8 mouse cellular contexts compared by ENCODE assay signal in the genomic region with DNA sequence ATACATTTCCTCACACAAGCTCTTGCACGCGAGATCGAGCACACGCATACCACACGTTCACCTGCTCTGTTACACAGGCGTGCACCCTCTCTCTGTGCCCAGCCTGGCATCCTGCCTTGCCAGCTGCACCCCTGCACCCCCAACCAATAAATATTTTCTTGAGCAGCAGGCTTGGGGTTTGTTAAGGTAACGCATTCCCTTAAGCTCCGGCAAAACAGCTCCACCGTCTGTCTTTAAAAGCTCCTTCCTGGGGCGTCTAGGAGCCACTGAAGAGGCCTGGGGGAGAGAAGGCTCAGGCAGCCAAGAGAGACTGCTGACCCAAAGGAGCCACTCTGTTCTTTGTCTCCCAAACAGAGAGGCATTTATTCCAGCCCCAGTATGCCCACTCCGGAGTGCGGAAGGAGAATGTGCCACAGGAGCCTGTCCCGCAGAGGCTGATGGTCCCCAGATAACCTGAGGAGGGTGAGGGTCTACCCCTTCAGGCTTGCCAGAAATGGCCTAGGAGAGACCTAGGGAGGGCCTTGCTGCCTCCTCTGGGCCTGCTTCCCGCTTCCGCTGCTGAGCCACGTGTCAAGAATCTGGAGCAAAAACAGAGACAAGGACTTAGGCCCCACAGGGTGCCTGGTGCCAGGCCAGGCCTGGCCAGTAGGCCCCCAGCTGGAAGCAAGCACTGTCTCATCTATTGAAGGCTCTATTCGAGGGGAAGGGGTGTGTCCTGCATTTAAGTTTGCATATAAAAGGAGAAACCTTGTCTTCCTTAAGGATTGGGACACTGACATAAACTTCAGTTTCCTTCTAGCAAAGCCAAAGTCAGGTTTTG. TPM values are rescaled to one million over a fixed set of nuclear protein-coding genes. Genes with fewer than 3 reads are reported as not detected.
DNase-seq lines count a peak whose midpoint lies in the region; ATAC-seq and TF ChIP-seq lines count a peak whose summit lies in the region.

No protein-coding gene starts in this region.

- peaks cover 2% of the 10 kb centered on the region; the same call in 1 of the 2 replicates for H3K4me1 ChIP-seq in spleen, adult 2 months (ENCODE audit: control insufficient read depth, insufficient read depth, insufficient read length)
- peaks cover 22% of the 10 kb centered on the region for H3K4me1 ChIP-seq in embryonic facial prominence, embryonic 14.5 days (ENCODE audit: control insufficient read depth, insufficient read depth, low read length)
- peaks cover 42% of the 10 kb centered on the region for H3K4me1 ChIP-seq in hindbrain, embryonic 15.5 days (replicated peaks)
- peaks cover 13% of the 10 kb centered on the region for H3K4me1 ChIP-seq in midbrain, embryonic 11.5 days (ENCODE audit: control insufficient read depth, insufficient read depth, low read length)

- ATAC-seq in embryonic facial prominence, embryonic 14.5 days (ENCODE audit: low read depth) = no peak
- ATAC-seq in hindbrain, embryonic 15.5 days (ENCODE audit: low FRiP score, low read depth) = peak; percentile 43
- no peak for ATAC-seq in midbrain, embryonic 11.5 days (ENCODE audit: low FRiP score)
- no peak for ATAC-seq in megakaryocyte-erythroid progenitor cell, adult 5-6 weeks (replicated peaks; ENCODE audit: low FRiP score, low TSS enrichment, poor library complexity, severe bottlenecking)

- H3K36me3 ChIP-seq in spleen, adult 2 months (ENCODE audit: control insufficient read depth, insufficient read depth, low read length) = no peaks in the 10 kb centered on the region
- H3K36me3 ChIP-seq in embryonic facial prominence, embryonic 14.5 days (ENCODE audit: control insufficient read depth, insufficient read depth, low read length) = no peaks in the 10 kb centered on the region
- H3K36me3 ChIP-seq in hindbrain, embryonic 15.5 days = no peaks in the 10 kb centered on the region
- no peaks in the 10 kb centered on the region for H3K36me3 ChIP-seq in midbrain, embryonic 11.5 days (ENCODE audit: control insufficient read depth, insufficient read depth, low read length)

- H3K9me3 ChIP-seq in embryonic facial prominence, embryonic 14.5 days (ENCODE audit: control insufficient read depth, low read length) = no peaks in the 10 kb centered on the region
- H3K9me3 ChIP-seq in hindbrain, embryonic 15.5 days = no peaks in the 10 kb centered on the region
- H3K9me3 ChIP-seq in midbrain, embryonic 11.5 days (ENCODE audit: control insufficient read depth, low read length) = no peaks in the 10 kb centered on the region

- DNase-seq in spleen, adult 2 months (ENCODE audit: low read depth in 1 of 2, low spot score in 2 of 2) = no peak
- DNase-seq in spleen, adult 12 weeks (ENCODE audit: low spot score) = no peak
- no peak for DNase-seq in embryonic facial prominence, embryonic 14.5 days (ENCODE audit: low spot score)
- peak; percentile 48 to 52 for DNase-seq in left cerebral cortex, adult 2 months (ENCODE audit: extremely low spot score in 1 of 2, low spot score in 2 of 2)
- no peak for DNase-seq in midbrain, embryonic 11.5 days (ENCODE audit: low spot score, missing footprints)
- peak; percentile 31 for DNase-seq in telencephalon, adult 2 months (ENCODE audit: low read depth, low spot score)

- peaks cover 6% of the 10 kb centered on the region; the same call in 1 of the 2 replicates for H3K27me3 ChIP-seq in spleen, adult 2 months (ENCODE audit: control insufficient read depth, insufficient read depth, low read length)
- H3K27me3 ChIP-seq in embryonic facial prominence, embryonic 14.5 days (replicated peaks; ENCODE audit: control insufficient read depth, insufficient read depth, low read length) = no peaks in the 10 kb centered on the region
- H3K27me3 ChIP-seq in hindbrain, embryonic 15.5 days = no peaks in the 10 kb centered on the region
- H3K27me3 ChIP-seq in midbrain, embryonic 11.5 days (ENCODE audit: control insufficient read depth, insufficient read depth, low read length) = peaks cover 9% of the 10 kb centered on the region; the same call in 1 of the 2 replicates

- WGBS in spleen, adult 2 months = 55% methylated on average over 17 of the region's 17 CpGs
- 21% methylated on average over 17 of the region's 17 CpGs for WGBS in embryonic facial prominence, embryonic 14.5 days
- 9% methylated on average over 17 of the region's 17 CpGs for WGBS in hindbrain, embryonic 15.5 days
- WGBS in midbrain, embryonic 11.5 days = 14% methylated on average over 17 of the region's 17 CpGs

- peak overlapping the region; percentile 79; the same call in 1 of the 2 replicates for H3K9ac ChIP-seq in embryonic facial prominence, embryonic 14.5 days (ENCODE audit: low read depth, low read length)
- H3K9ac ChIP-seq in hindbrain, embryonic 15.5 days = 0 out of 2 replicates have a peak overlapping the region, but pooled peaks have one; percentile 6
- peak overlapping the region; percentile 72; the same call in 1 of the 2 replicates for H3K9ac ChIP-seq in midbrain, embryonic 11.5 days (ENCODE audit: low read length)

- no peak for TF ChIP-seq POLR2A in spleen, adult 2 months (IDR thresholded peaks at IDR 0.05; ENCODE audit: low read depth, low read length)

- intact Hi-C loops in left cerebral cortex, adult 2 months (cut with DNase I) = no loop called here

- no peak overlapping the region for H3K4me3 ChIP-seq in spleen, adult 2 months (ENCODE audit: extremely low read depth, insufficient read depth, insufficient read length)
- peak overlapping the region; percentile 71 for H3K4me3 ChIP-seq in embryonic facial prominence, embryonic 14.5 days (ENCODE audit: low read depth, low read length)
- peak overlapping the region; percentile 61 for H3K4me3 ChIP-seq in hindbrain, embryonic 15.5 days
- peak overlapping the region; percentile 77 for H3K4me3 ChIP-seq in left cerebral cortex, adult 2 months
- peak overlapping the region; percentile 62; the same call in 1 of the 2 replicates for H3K4me3 ChIP-seq in midbrain, embryonic 11.5 days (ENCODE audit: low read depth, low read length)

- H3K4me2 ChIP-seq in embryonic facial prominence, embryonic 14.5 days (ENCODE audit: low read depth, low read length) = peak overlapping the region; percentile 94
- H3K4me2 ChIP-seq in hindbrain, embryonic 15.5 days = peak overlapping the region; percentile 83
- peak overlapping the region; percentile 98 for H3K4me2 ChIP-seq in midbrain, embryonic 11.5 days

- 0 out of 2 replicates have a peak overlapping the region, but pooled peaks have one; percentile 41 for H3K27ac ChIP-seq in spleen, adult 2 months (ENCODE audit: insufficient read depth, low read length)
- H3K27ac ChIP-seq in embryonic facial prominence, embryonic 14.5 days (replicated peaks; ENCODE audit: low read depth, low read length) = peak overlapping the region; percentile 52
- H3K27ac ChIP-seq in hindbrain, embryonic 15.5 days (replicated peaks) = peak overlapping the region; percentile 78
- peak overlapping the region; percentile 81 for H3K27ac ChIP-seq in left cerebral cortex, adult 2 months
- H3K27ac ChIP-seq in midbrain, embryonic 11.5 days (ENCODE audit: low read depth, low read length) = no peak overlapping the region

- TF ChIP-seq CTCF in spleen, adult 2 months (IDR thresholded peaks at IDR 0.05; ENCODE audit: extremely low read depth, insufficient read depth, insufficient read length, insufficient replicate concordance) = no peak
- no peak; the same call in 1 of the 2 replicates for TF ChIP-seq CTCF in left cerebral cortex, adult 2 months (IDR thresholded peaks at IDR 0.05)

RNA-seq across cellular contexts. Expression of a gene that starts 59.4 kb away (rescaled TPM):
- 9.8 and 14.3 TPM in 2 replicates for polyA plus RNA-seq in spleen, adult 2 months (2012; rRNA removed)
- 13.4 and 13.6 TPM in 2 replicates for polyA plus RNA-seq in embryonic facial prominence, embryonic 14.5 days (2014; fragmentation: Nextera tagmentation; extraction: Ambion mirVana)
- polyA plus RNA-seq in hindbrain, embryonic 15.5 days (2015; fragmentation: Nextera tagmentation; extraction: Ambion mirVana) = 26.5 and 30.2 TPM in 2 replicates
- total RNA-seq in left cerebral cortex, adult 2 months (2021) = 10 to 100 TPM; 58.4 to 61.5 TPM
- 2.3 and 3.6 TPM in 2 replicates for polyA plus RNA-seq in midbrain, embryonic 11.5 days (2014; fragmentation: Nextera tagmentation; extraction: Ambion mirVana)
- 0.99 TPM in 1 of 2 replicates, not detected in the other for total RNA-seq in megakaryocyte-erythroid progenitor cell, adult 5-6 weeks (2014; fragmentation: Nextera tagmentation)
- total RNA-seq in megakaryocyte-erythroid progenitor cell, adult 5-6 weeks (2017) = 0.61 and 1.4 TPM in 2 replicates

Comparison
In these comparisons a context has a peak if more than half of its experiments do, and no peak if none do; other contexts are left out.
1. DNase-seq: peak in left cerebral cortex, adult 2 months (2 of 2) and telencephalon, adult 2 months (single experiment); none in spleen, adult 2 months (0 of 2), spleen, adult 12 weeks (single experiment), embryonic facial prominence, embryonic 14.5 days (single experiment) and midbrain, embryonic 11.5 days (single experiment).
2. H3K9ac ChIP-seq: peak in every context shown above with its lines; median percentile 79 in embryonic facial prominence, embryonic 14.5 days; 72 in midbrain, embryonic 11.5 days; 6 in hindbrain, embryonic 15.5 days.
3. Peak in every context shown above with its lines, with median percentiles within 50 percentile points of each other: H3K4me2 ChIP-seq.